Mouse (Mus musculus) mouse embryonic stem cell (cell line): Measurements from ENCODE around the gene Drp2.

Experiments
- in situ Hi-C, 2 experiments: fragments of 300-500 bp; cut with MboI; formaldehyde crosslinking; loops; 1 replicate in 1 of 2; 3 replicates in 1 of 2; pipeline ENCODE4 v1.14.3; 2019 to 2020; ENCODE audit warnings: low sequenced_read_pairs in 2 of 2, low pct_unique_long_range_greater_than_20kb in 1 of 2, mixed read lengths in 1 of 2; ENCODE audit not compliant: unreplicated experiment in 1 of 2

Gene Drp2

DNA sequence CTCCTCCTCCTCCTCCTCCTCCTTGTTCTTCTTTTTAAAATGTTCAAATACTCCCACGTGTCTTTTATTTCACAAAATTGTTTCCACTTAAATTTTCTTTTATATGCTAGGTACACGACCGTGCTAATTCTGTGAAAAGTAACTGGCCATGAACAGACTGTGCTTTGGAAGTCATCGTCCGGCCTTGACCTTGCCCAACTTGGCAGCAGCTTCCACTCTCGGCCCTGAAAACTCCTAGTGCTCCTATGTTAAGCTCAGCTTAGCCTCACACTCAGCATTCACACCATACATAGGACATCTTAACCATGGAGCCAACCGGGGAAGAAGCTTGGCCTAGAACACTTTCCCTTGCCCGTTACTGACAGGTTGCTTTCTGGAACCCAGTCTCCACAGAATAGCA, 96.3 kb downstream of the Drp2 start:
- in situ Hi-C loops, result loop anchor here in 1 of 2 experiments (25.0 kb wide), 1 partner anchor 363 kb away; no protein-coding TSS in a partner anchor
